Mouse (Mus musculus): ENCODE measurements around the gene Btc.

Gene Btc

DNA sequence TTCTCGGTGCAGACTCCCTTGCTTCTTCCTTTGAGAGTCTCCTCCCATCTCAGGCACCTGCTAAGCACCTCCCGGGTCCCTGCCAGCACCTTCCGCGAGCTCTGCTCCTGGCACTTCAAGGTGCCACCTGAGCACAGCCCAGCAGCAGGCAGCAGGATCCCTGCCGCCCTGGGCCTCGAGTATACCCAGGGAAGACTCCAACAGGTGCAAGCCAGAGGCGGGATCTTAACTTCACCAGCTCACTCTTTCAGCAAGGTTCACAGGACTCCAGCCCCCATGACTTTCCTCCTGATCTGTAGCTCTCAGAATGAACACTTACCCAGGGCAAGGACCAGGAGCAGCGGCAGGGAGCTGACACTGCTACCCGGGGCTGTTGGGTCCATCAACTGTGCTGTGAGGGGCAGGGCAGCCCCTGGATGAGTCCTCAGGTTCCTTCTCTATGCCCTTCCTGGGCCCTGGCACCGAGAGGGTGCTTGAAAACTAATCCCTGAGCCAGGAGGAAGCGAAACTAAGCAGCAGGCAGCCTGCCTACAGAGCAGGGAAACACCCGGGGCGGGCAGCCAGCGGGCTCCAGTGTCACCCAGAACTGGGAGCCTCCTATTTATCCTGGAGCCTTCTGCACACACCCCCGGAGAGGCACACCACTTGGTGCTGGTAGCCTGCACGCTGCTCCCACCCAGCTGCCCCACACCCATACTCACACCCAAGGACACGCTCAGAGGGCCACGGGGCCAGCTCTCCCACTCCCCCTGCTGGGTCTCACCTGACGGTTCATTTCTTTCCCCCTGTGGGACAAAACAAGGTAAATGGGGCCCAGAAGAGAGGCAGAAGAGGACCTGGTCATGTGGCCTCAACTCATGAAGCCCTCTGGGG, at the start of gene Btc:
Btc (minus strand) TSS at position 656 of the 873 bp plus-strand sequence.
- peak; percentile 53 for DNase-seq (ENCODE audit: low spot score)

DNA sequence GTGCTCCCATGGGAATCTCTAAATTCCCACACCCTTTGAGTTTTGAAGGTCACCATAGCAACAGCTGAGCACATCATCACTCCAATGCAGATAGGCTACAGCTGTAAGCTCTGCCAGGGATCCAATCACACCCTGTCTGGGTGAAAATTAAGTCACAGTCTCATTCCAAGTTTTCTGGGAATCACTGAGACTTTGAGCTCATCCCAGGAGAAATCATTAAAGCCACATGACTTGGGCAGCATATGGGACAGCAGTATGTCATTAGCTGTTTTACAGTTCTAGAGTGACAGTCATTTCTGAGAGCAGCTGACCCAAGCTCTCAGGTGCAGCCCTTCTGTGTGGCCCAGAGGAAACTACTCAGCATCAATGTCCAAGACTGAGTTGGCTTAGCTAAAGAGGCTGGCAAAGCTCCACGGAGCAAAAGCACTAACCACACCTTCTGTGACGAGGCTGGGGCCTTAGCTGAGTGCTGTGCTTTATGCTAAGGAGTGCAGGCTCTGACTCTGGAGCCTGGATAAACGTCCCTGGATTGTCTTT, 42.3 kb upstream of the Btc start:
- DNase-seq (ENCODE audit: low spot score): no peak

DNA sequence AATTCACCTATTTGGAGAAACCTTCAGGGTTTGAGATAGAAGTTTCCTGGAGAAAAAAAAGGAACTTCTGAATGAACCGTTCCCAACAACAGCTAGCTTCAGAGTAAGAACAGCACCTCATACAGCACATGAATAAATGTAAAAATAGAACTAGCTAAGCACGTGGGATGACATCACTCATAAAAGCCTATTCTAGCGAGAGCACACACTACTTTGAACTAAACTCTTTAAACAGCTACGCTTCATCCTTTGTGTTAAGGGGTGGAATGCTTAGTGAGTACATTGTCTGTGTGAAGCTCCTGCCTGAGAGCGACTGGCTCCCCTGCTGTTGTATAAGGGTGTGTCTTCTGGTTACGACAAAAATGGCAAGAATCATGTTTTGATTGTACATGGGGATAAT, 33.8 kb upstream of the Btc start:
- DNase-seq (ENCODE audit: low spot score): no peak

DNA sequence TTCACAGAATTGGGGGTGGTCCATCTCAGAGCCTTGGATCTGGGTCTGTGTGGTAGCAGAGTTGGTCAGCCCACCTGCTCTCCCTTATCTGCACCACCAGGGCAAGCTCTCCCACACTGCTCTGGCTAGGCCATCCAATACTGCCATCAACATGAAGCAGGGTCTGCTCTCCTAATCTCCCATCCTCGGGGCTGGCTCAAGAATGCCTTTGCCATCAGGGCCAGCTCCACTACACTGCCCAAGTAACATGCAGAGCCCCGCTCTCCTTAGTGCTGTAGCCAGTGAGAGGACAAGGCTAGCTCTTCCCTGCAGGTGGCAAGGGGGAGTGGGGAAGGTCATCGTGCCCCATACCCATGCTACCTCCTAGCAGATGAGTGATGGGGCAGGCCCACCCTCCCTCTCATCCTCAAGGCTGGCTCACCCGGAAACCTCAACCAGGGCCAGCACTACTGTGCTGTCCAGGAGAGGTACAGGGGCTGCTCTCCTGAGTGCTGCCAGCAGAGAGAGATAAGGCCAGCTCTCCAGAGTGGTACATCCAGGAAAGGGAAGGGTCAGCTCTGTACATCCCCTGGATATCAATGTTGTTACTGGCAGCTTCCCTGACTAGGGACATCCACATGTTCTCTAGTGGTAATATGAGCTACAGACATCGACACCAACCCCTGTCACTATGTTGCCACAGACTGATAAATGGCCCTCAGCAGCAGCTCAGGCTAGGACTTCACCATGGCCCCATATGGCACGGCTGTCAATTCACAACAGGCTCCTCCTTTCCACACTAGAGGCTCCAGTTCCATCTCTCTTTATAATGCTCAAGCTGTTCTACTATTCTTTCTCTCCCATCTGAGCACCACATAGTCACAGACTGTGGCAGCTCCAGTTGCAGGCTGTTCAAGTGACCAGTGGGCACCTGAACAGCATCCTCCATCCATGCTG, 32.2 kb upstream of the Btc start:
- no peak for DNase-seq (ENCODE audit: low spot score)

DNA sequence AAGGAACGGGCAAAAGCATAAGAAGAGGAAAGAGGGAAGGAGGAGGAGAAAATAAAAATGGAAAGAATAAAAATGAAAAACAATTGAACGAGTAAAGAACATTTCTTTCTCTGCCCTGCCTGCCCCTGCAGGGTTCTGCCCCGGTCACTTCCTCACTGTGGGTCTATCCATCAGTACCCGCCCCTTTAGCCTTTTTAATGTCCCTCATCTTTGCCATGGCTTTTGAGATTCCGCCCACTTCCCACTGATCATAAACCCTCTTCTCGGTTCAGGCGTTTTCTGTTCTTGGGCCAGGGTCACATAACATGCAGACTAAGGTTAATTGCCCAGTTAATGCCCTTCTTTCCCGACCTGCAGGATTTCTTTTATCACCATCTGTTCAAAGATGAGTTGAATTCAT, 25.8 kb upstream of the Btc start:
- no peak for DNase-seq (ENCODE audit: low spot score)

DNA sequence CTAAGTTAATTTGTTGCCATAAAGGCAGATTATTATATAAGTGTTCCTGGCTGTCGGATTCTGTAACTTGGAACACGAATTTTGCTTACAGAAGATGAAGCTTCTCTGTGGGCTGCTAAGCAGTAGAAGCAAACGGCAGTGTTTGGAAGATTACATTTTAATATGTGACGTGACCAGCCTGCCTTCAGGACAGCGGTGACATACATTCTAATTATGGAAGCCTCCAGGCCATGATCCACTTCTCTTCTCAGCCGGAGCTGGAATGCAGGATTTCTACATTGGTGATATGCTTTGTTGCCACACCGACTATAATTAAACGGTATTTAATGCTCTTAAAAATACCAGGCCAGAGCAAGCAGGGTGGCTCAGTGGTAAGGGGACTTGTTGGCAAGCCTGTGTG, 11.0 kb upstream of the Btc start:
- no peak for DNase-seq (ENCODE audit: low spot score)

DNA sequence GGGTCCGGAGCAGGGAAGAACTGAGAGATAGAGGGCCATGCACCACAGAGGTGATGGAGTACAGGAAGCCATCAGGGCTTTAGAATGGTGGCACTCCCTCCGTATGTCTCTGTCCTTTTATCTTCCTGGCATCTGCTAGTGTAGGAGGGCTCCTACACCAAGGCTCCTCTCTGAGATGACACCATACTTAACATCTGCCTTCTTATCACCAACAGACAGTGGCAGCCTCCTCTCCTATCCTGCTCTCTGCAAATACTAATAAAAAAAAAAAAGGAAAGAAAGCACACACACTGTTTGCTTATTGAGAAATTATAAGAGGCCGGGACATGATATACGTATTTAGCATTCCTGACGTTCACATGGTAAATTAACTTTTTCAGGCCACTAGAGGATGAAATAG, 1.5 kb upstream of the Btc start:
- no peak for DNase-seq (ENCODE audit: low spot score)

DNA sequence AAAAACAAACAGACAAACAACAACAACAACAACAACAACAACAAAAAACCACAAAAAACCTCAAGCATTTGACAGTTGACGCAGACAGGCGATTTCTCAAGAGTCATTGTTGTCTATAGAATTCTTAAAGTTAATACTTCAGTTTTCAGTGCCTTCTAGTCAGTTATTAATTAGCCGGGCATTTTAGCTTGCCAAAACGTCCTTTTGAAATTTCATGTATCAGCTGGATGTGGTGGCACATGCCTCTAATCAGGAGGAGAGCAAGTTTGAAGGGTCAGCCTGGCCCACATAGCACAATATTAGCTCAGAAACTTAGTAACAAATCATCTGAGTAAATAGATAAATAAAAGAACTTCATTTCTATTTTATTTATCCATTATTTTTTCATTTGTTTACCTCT, 487 bp upstream of the Btc start:
- DNase-seq (ENCODE audit: low spot score): no peak

DNA sequence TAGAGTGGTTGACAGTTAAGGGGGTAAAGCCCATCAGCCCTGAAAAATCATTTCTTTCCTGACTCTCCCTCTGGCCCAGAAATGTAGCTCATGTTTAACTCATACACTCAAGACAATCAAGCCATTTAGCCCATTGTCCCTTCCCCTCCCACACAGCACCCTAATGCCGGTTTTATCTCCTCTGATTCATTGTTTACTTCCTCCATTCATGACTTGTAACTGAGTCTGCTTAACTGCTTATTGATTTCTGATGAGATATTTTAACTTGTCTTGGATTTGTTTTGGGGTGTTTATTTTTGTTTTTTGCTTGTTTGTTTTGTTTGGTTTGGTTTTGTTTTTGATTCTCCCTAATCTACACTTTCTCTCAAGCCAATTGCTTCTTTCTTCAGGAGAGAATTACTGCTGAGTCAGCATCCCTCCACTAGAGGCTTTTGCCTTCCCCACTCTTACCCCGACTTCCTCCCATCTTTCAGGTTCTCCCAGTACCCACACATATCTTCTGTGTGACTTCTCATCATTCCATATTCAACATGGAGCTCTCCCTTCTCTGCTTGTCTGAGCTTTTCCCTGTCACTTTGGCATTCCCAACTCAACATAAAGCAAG, 2.2 kb downstream of the Btc start:
- no peak for DNase-seq (ENCODE audit: low spot score)

DNA sequence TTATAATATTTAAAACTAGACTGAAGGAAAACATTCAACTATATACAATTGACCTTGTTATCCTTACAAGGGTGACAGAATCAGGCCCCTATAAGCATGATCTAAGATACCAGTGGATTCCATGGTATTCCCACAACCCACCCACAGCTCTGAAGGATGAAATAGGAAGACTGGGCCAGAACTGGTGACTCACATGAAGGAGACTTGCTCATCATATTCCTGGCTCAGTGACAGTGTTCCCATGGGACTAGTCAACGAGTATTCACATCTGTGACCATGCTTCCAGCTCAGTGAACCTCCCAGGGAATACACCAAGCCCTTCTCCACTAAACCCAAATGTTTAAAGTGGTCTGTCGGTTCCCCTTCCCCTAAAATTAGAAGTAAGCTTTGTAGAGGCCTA, 27.3 kb downstream of the Btc start:
- DNase-seq (ENCODE audit: low spot score): no peak

DNA sequence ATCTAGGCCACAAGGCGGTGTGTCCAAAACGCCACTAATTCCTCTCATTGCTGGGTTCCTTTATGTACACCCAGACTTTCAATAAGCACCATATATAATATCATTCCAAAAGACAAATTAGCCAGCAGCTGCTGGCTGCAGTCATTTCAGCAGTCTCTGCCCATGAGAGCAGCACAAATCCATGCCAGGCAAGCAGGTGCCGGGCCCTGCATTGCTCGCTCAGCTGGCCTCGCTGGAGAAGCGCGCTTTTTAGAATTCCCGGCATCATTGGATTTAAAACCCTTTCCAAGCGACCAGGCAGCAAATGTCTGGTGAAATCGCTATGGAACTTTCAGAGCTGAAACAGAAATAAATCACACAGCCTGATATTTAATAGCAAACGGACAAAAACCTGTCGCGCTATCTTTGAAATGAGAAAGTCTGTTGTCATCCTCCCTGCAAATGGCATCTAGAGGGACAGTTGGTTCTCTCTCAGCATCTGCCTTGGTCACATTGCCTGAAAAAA, 34.7 kb downstream of the Btc start:
- DNase-seq (ENCODE audit: low spot score): peak; percentile 29

DNA sequence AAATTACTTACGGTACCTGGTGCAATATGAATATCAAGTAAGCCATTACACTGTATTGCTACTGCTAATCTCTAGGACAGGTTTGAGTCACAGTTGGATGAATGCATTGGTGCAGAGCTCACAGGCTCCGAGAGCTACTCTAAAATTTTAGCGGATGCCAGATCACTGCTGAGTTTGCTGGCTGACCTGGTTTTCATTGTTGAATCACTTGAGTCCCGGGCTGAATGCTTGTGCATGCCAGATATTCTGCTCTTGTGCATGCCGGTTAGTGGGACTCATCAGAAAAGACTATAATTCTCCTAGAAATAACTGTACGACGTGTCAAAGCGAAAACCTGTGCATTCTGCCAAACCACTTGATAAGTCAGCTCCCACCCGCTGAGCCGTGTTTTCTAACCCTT, 35.9 kb downstream of the Btc start:
- DNase-seq (ENCODE audit: low spot score): no peak

DNA sequence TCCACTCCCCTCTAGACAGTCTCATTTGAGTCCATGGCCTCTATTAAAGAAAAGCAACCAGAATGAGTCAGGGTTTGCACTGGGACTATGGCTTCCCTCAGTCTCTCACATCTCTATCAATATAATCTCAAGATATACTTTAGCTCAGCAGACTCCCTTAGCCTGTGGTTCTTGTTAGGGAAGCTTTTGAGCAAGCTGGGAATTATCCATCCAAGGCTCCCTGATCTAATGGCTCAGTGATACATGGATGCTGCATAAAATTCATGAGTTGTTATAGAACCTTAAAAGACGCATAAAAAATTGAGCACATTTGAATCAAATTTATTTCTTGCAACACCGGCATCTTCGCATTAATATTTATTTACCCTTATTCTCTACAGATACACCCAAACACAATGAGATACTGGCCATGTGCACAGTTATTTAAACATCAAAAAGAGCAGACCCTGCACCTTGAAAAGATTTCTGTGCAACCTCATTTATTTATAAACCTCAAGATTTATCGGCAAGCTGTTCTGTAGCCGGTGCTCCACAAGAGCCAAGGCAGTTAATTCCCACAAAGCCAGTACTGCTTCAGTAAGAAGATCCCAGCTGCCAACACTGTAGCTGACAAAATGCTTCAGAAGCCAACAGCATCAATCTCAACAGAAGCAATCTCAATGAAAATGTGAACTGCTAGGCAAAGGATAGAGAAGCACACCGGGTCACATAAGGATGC, 39.4 kb downstream of the Btc start:
- no peak for DNase-seq (ENCODE audit: low spot score)

DNA sequence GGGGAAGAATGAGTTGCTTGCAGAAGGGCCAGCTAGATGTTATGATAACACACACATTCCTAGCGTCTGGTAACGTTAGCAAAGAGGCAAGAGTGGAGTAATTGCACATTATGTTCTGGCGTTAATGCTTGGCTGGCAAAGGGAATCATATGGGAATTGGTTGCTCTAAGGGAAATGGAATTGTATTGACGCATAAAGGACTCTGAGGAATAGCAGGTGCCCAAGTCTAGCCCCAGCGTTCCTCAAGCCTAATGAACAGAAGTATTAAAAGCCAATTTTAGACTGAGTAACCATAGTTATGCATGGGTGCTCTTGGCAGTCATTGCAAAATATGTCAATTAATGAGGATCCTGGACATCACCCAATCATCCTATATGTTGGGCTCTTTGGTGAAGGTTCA, 50.1 kb downstream of the Btc start:
- DNase-seq (ENCODE audit: low spot score): no peak

DNA sequence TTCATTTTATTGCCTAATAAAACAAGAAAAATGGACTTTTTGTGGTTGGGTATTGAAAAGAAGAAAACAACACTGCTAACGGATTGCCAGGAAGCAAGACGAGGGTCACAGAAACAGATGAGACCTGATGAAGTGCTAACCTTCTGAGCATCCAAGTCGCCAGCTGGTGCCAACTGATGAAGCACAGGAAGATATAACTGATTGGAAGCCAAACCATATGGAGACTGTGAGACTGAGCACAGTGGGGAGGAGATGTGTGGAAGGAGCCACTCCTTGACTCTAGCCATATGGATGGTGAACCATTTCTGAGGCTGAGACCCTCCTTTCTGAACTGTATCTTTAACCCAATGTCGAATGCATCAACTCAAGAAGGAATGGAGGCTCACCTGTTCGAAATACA, 57.1 kb downstream of the Btc start:
- no peak for DNase-seq (ENCODE audit: low spot score)

DNA sequence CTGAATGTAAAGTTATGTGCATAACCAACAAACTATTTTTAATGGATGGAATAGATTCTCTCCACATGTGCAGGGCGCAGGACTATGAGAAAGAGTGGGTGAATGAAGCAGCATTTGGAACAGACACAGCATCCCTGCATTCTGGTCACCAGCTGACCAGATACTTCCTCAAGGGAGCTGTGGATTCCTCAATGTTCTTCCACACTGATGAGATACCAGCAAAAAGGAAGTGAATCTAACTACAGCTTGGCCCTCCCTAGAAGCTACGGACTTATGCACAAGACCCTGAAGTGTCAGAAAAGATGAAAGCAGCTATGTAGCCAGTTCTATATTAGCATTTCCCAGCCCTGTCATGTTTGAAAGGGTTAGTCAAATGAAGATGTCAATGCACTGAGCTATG, 57.7 kb downstream of the Btc start:
- no peak for DNase-seq (ENCODE audit: low spot score)

DNA sequence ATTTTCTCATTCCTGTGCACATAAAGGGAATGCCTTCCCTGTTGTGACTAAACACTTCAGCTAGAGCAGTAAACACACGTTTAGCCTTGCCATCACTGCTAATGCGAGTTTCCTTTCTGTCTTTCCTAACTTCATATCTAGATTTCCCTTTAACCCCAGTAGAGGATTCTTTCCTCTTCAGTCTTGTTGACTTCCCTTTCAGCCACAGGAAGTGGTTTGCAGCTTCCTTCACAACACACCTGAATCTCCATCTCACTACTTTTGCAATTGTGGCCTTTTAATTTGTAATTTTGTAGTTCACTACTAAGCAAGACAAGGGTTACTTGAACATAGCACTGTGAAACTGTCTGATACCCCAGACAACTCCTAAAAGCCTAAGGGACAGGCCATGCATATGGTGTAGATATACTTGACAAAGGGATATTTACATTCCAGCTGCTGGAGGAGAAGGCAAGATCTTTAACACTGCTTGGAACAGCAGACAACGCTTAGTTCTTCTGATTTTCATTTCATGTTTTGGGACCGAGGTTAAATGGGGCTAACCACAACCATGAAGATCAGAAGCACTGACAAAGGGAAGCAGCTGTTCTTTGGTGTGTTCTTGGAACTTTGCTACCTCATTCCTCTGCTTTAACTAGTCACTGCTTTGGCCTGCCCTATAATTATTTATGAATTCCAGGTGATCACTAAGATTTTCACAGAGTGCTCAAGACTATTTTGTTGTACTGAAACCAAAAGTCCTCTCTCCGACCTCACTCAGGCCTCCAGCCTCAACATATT, 60.6 kb downstream of the Btc start:
- DNase-seq (ENCODE audit: low spot score): no peak

DNA sequence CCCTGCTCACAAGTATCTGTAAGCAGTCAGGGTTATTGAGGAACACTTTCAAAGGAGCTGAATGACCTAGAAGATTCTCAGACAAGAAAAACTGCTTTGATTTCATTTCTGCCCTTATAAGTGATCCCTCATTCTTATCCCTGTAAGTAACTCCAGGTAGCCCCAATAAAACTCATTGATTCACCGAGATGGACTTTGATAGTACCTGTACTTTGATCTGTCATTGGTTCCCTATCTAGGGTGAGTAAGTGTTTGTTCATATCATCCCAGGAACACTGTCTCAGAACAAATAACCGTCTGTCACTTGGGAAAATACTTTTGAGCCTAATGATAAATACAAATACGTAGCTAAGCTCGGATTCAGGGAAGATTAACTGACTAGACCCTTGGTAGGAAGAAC, 68.6 kb downstream of the Btc start:
- no peak for DNase-seq (ENCODE audit: low spot score)

DNA sequence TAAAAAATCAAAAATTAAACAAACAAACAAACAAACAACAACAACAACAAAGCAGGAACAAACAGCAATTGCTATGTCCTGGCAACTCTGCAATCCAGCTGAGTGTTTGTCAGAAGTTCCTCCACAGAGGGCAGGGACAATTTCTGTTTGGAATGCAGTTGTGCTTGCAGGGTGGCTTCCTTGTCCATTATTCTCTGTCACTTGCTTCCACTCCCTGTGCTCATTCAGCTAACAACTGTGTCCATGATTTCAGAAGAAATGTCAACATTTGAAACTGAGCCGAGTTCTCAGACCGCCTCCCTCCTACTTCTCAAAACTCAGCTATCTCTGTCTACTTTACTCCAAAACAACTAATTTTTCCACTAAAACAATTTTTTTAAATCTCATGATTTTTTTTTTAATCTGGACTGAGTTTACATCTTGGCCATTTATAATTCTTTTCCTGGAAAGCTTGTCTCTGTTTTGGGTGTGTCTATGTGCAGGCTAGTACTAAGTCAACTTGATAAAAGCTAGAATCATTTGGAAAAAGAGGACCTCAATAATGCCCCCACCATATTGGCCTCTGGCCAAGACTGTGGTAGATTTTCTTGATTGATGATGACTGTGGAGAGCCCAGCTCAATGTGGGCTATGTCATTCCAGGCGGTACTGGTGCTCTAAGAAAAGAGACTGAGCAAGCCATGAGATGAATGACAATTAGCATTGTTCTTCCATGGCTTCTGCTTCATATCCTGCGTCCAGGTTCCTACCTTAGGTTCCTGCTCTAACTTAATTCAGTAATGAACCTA, 70.5 kb downstream of the Btc start:
- no peak for DNase-seq (ENCODE audit: low spot score)

DNA sequence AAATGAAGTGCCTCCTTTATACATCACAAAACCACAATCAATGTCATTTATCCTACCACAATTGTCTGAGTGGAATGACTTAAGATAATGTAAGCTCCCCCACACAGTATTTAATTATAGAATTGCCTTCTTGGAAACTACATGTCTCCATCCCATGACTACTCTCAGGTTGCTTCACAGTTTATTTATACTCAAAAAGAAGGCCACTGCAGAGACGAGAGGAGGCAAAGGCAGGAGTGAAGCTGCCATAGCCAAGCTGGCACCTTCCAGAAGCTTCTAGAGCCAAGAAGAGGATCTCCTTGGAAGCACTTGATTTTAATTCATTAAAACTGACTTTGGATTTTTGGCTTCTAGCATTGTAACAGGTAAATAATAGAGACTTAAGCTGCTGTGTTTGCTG, 81.0 kb downstream of the Btc start:
- DNase-seq (ENCODE audit: low spot score): no peak

All from layer of hippocampus, adult 11-12 months (tissue).